Mouse (Mus musculus): ENCODE data around the gene Unc119. TPM values are rescaled to one million over a fixed set of nuclear protein-coding genes. Genes with fewer than 3 reads are reported as not detected.

Unc119 gene
- polyA plus RNA-seq, 1 experiment, result 64.1 TPM

DNA sequence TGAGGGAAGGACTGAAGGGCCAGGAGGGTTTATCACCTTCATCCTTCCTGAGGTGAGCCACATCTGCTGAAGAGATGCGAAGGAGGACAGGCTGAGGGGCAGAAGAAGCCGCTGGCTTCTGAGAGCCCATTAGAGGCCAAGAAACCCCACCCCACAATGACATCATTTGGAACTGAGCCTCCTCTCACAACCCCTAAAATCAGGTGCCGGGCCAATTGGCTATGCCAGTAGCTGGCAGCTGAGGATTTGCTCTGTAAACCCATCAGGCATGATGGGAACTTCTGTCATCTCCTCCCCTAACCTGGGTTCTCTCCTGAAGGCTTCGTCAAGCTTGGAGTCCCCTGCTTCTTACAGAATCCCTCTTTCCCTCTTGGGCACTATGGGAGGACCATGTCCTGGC, 37.1 kb downstream of the Unc119 start:
- TF ChIP-seq CTCF (IDR thresholded peaks at IDR 0.05; ENCODE audit: insufficient read depth, low read length) (no peak), POLR2A (IDR thresholded peaks at IDR 0.05; ENCODE audit: borderline replicate concordance, extremely low read depth, low read depth, low read length) (no peak)
- DNase-seq, result no peak
- WGBS, result 64% methylated on average over 4 of the region's 4 CpGs
- Histone ChIP-seq H3K4me1 (ENCODE audit: control insufficient read depth, insufficient read depth, low read length) (no peaks in the 10 kb centered on the region), H3K4me3 (replicated peaks; ENCODE audit: extremely low read depth, low read depth, low read length) (no peak overlapping the region)

DNA sequence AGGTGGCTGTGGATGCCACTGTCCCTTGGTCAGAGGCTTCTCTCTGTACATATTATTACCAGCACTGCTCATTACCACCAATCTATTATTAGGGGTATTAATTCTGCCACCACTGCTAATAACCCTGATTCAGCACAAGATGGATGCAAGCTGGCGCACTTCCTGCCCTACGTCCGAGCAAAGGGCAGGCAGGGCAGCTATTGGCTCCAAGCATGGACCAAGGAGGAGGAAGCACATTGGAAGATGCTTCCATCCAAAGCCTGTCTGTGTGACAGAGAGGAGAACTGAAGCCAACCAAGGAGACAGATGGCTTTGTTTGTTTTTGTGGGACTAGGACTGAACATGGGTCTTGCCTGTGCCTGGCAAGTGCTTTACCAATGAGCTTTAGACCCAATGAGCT, 37.7 kb downstream of the Unc119 start:
- no peaks in the 10 kb centered on the region for H3K4me1 ChIP-seq (ENCODE audit: control insufficient read depth, insufficient read depth, low read length)
- TF ChIP-seq POLR2A (IDR thresholded peaks at IDR 0.05; ENCODE audit: borderline replicate concordance, extremely low read depth, low read depth, low read length), result no peak
- no peak for TF ChIP-seq CTCF (IDR thresholded peaks at IDR 0.05; ENCODE audit: insufficient read depth, low read length)
- H3K4me3 ChIP-seq (replicated peaks; ENCODE audit: extremely low read depth, low read depth, low read length), result no peak overlapping the region
- no peak for DNase-seq
- 66% methylated on average over 3 of the region's 3 CpGs for WGBS

DNA sequence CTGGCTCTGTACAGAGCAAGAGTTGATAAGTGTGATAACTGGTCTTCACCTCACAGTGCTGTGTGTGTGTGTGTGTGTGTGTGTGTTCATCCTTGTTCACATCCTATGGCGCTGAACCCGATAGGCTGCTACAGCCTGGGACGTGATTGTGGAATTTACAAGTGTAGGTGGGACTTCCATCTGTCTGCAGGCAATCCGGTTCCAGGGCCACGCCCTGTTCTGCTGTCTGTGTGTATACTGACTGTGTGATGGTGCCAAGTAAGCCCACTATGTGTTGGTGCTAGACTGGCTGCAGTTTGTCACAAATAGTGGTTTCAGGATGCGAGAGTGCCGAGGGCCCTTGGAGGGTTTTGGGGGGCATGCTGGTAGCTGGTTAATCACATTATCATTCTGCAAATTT, 39.0 kb downstream of the Unc119 start:
- Histone ChIP-seq H3K4me3 (replicated peaks; ENCODE audit: extremely low read depth, low read depth, low read length) (no peak overlapping the region), H3K4me1 (ENCODE audit: control insufficient read depth, insufficient read depth, low read length) (no peaks in the 10 kb centered on the region)
- 71% methylated on average over 7 of the region's 7 CpGs for WGBS
- TF ChIP-seq POLR2A (IDR thresholded peaks at IDR 0.05; ENCODE audit: borderline replicate concordance, extremely low read depth, low read depth, low read length) (no peak), CTCF (IDR thresholded peaks at IDR 0.05; ENCODE audit: insufficient read depth, low read length) (no peak)
- no peak for DNase-seq

DNA sequence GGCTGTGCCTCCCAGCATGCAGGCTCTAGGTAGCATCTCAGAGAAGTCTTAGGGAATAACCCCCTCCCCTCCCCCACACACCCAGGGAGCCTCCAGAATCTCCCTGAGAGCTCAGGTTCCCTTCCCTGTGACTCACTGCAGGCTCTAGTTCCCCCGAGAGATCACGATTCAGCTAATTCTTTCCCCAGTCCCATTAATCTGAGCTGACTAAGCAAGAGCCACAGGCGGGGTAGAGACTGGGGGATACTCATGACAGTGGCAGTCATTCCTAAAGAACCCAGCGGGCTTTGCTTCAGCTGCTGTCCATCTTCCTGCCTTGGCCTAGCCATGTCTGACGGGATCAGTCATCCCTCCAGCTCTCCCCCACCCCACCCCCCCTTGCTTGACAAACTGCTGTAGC, 39.4 kb downstream of the Unc119 start:
- TF ChIP-seq POLR2A (IDR thresholded peaks at IDR 0.05; ENCODE audit: borderline replicate concordance, extremely low read depth, low read depth, low read length) (no peak), CTCF (IDR thresholded peaks at IDR 0.05; ENCODE audit: insufficient read depth, low read length) (no peak)
- WGBS, result 53% methylated on average over 5 of the region's 5 CpGs
- no peaks in the 10 kb centered on the region for H3K4me1 ChIP-seq (ENCODE audit: control insufficient read depth, insufficient read depth, low read length)
- no peak overlapping the region for H3K4me3 ChIP-seq (replicated peaks; ENCODE audit: extremely low read depth, low read depth, low read length)
- no peak for DNase-seq

DNA sequence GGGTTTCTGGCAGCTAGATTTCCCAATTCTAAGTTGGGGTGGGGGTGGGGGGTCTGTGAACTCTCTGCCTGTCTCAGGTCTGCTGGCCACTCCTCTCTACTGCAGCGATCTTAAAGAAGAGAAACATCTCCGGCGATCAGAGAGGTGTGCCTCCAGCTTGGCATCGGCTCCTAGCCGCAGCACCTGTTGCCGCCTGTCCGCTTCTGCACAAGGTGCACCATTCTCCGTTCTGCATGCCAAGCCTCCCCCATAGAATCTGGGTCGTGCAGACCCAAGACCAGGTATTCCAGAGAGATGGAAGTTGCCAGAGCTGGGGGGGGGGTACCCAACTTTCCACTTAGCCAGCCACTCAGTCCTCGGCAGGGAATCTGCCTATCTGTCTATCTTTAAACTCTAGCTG, 42.5 kb downstream of the Unc119 start:
- WGBS, result 81% methylated on average over 10 of the region's 10 CpGs
- no peak overlapping the region for H3K4me3 ChIP-seq (replicated peaks; ENCODE audit: extremely low read depth, low read depth, low read length)
- no peak for TF ChIP-seq CTCF (IDR thresholded peaks at IDR 0.05; ENCODE audit: insufficient read depth, low read length)
- TF ChIP-seq POLR2A (IDR thresholded peaks at IDR 0.05; ENCODE audit: borderline replicate concordance, extremely low read depth, low read depth, low read length), result no peak
- DNase-seq, result no peak
- no peaks in the 10 kb centered on the region for H3K4me1 ChIP-seq (ENCODE audit: control insufficient read depth, insufficient read depth, low read length)

DNA sequence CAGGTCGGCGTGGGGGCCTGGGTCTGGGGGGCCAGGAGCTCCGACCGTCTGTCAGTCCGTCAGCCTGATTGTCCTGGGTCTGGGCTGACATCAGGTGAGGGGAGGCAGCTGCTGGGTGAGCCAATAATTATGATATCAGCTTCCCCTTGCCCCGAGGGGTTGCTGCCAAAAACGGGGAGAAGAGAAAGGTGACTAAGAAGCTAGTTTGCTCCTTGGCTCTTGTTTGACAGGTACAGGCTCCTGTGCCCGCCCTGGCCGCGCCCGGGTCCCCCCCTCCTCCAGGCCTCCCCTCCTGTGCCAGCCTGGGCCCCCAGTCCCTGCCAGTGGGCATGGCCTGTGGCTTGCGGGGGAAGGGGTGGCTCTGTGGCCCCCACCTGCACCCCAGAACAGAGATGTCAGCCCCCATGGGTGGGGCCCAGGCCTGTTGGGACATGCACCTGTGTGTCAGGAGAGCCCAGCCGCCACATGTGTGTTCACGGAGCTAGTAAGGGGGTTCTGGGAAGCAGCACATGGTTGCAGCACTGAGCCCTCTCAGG, 43.3 kb downstream of the Unc119 start, which contains the start of gene Foxn1:
Gene Foxn1 (minus strand): TSS at position 51 of the 536 bp plus-strand sequence.
- WGBS, result 80% methylated on average over 14 of the region's 14 CpGs
- no peak within 1 kb of the TSS for H3K4me3 ChIP-seq (replicated peaks; ENCODE audit: extremely low read depth, low read depth, low read length)
- no peak for TF ChIP-seq POLR2A (IDR thresholded peaks at IDR 0.05; ENCODE audit: borderline replicate concordance, extremely low read depth, low read depth, low read length)
- no peak for TF ChIP-seq CTCF (IDR thresholded peaks at IDR 0.05; ENCODE audit: insufficient read depth, low read length)
- H3K4me1 ChIP-seq (ENCODE audit: control insufficient read depth, insufficient read depth, low read length), result no peaks in the 10 kb centered on the region
- DNase-seq, result no peak

DNA sequence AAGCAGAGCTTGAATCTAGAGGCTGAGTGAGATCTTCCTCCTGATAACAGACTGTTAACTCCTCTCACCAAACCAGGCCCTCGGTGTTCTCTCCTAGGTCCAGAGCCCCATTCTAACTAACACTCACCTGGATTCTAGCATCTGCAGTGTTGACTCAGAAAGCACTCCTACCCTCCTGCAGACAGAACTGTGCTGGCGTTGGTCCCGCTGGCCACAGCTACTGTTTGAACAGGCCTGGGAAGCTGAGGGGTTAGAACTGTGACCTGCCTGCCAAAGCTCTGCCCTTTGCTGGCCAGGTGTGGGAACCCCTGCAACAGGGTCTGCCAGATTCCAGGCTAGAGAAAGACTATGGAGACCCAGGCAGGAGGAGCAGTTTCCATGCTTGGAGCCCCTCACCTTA, 49.4 kb downstream of the Unc119 start:
- WGBS, result 58% methylated on average over 3 of the region's 3 CpGs
- peak; percentile 69 for DNase-seq
- H3K4me1 ChIP-seq (ENCODE audit: control insufficient read depth, insufficient read depth, low read length), result 0 out of 2 replicates have a peak, but pooled peaks cover 2% of the 10 kb centered on the region

DNA sequence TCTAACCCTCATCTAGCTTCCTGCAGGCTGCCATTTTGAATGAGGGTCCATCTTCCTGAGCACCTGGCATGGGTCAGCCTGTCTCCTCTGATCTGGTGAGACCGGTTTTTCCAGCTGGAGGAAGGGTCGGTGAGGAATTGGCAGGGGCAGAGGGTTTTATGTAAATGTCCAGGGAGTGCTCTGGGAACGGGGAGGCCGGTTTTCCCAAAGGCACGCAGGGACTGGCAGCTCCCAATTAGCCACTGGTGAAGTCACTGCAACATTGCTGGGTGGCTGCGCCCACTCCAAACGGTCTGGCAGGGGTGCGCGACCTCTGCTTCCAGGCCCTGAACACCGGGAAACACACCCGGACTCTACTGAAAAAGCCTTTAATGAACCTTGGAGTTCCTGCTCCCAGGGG, 53.7 kb downstream of the Unc119 start:
- TF ChIP-seq CTCF (IDR thresholded peaks at IDR 0.05; ENCODE audit: insufficient read depth, low read length) (no peak), POLR2A (IDR thresholded peaks at IDR 0.05; ENCODE audit: borderline replicate concordance, extremely low read depth, low read depth, low read length) (no peak)
- WGBS, result 47% methylated on average over 11 of the region's 11 CpGs
- H3K4me3 ChIP-seq (replicated peaks; ENCODE audit: extremely low read depth, low read depth, low read length), result no peak overlapping the region
- no peak for DNase-seq
- H3K4me1 ChIP-seq (ENCODE audit: control insufficient read depth, insufficient read depth, low read length), result 0 out of 2 replicates have a peak, but pooled peaks cover 2% of the 10 kb centered on the region

More for the DNA sequence above, 49.4 kb downstream of the Unc119 start:
- H3K4me3 ChIP-seq (replicated peaks; ENCODE audit: extremely low read depth, low read depth, low read length), result no peak overlapping the region
- TF ChIP-seq CTCF (IDR thresholded peaks at IDR 0.05; ENCODE audit: insufficient read depth, low read length) (no peak), POLR2A (IDR thresholded peaks at IDR 0.05; ENCODE audit: borderline replicate concordance, extremely low read depth, low read depth, low read length) (no peak)

DNA sequence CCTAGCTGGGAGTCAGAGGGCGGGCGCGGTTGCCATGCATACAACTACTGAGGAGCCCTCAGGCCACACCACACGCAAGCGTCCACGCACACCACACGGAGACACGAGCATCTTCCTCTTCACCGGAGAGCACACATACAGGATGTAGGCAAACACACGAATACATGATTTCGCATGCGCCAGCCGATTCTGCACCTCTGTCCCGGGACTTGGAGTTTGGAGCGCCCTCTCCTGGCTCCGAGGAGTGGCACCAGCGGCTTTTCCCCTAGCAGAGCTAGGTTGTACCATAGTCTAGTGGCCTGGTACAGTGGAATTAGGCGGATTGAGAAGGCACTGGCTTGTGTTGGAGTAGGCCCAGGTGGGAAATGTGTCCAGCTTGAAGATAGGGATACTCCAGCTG, 54.1 kb downstream of the Unc119 start:
- TF ChIP-seq CTCF (IDR thresholded peaks at IDR 0.05; ENCODE audit: insufficient read depth, low read length) (peak; percentile 63), POLR2A (IDR thresholded peaks at IDR 0.05; ENCODE audit: borderline replicate concordance, extremely low read depth, low read depth, low read length) (no peak)
- no peak overlapping the region for H3K4me3 ChIP-seq (replicated peaks; ENCODE audit: extremely low read depth, low read depth, low read length)
- DNase-seq, result peak; percentile 74
- H3K4me1 ChIP-seq (ENCODE audit: control insufficient read depth, insufficient read depth, low read length), result 0 out of 2 replicates have a peak, but pooled peaks cover 2% of the 10 kb centered on the region
- WGBS, result 16% methylated on average over 18 of the region's 18 CpGs

DNA sequence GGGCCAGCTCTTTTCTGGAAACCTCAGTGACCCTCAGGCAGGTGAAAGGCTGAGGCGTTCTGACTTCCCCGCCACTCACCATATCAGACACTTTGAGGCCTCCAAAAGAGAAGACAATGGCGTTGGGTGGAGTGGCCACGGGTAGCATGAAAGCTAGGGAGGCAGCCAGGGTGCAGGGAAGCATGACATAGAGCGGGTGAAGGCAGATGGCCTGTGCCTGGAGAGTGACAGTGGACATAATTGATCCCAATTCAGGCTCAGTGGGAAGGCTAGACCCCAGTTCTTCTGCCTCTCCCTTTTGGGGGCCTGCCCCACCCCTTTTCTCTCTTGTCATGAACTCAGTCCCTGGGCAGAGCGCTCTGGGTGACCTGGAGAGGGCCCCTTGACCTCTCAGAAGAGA, 54.9 kb downstream of the Unc119 start:
- Histone ChIP-seq H3K4me3 (replicated peaks; ENCODE audit: extremely low read depth, low read depth, low read length) (no peak overlapping the region), H3K4me1 (ENCODE audit: control insufficient read depth, insufficient read depth, low read length) (0 out of 2 replicates have a peak, but pooled peaks cover 2% of the 10 kb centered on the region)
- 86% methylated on average over 6 of the region's 6 CpGs for WGBS
- TF ChIP-seq CTCF (IDR thresholded peaks at IDR 0.05; ENCODE audit: insufficient read depth, low read length) (no peak), POLR2A (IDR thresholded peaks at IDR 0.05; ENCODE audit: borderline replicate concordance, extremely low read depth, low read depth, low read length) (no peak)
- DNase-seq, result no peak

Other genes with a start within 250 kb of the Unc119 start
- 21.6 and 25.6 TPM in 2 replicates for gene Fam222b, start 248.8 kb upstream of the Unc119 start, polyA plus RNA-seq (2012; rRNA removed)
- 37.0 and 42.8 TPM in 2 replicates for gene Traf4, start 177.9 kb upstream of the Unc119 start, polyA plus RNA-seq (2012; rRNA removed)
- 16.1 and 18.9 TPM in 2 replicates for gene Nek8, start 166.8 kb upstream of the Unc119 start, polyA plus RNA-seq (2012; rRNA removed)
- 38.0 and 44.2 TPM in 2 replicates for gene Tlcd1, start 166.8 kb upstream of the Unc119 start, polyA plus RNA-seq (2012; rRNA removed)
- 103 and 212 TPM in 2 replicates for gene Rpl23a, start 159.9 kb upstream of the Unc119 start, polyA plus RNA-seq (2012; rRNA removed)
- gene Rab34, start 155.1 kb upstream of the Unc119 start, polyA plus RNA-seq (2012; rRNA removed), result 45.4 and 59.2 TPM in 2 replicates
- gene Proca1, start 150.1 kb upstream of the Unc119 start, polyA plus RNA-seq (2012; rRNA removed), result 0.87 and 1.4 TPM in 2 replicates
- gene Sdf2, start 97.7 kb upstream of the Unc119 start, polyA plus RNA-seq (2012; rRNA removed), result 67.6 and 81.7 TPM in 2 replicates
- 21.0 and 26.5 TPM in 2 replicates for gene Supt6, start 97.5 kb upstream of the Unc119 start, polyA plus RNA-seq (2012; rRNA removed)
- 53.9 and 65.4 TPM in 2 replicates for gene 2610507B11Rik, start 81.7 kb upstream of the Unc119 start, polyA plus RNA-seq (2012; rRNA removed)
- gene BC030499, start 52.6 kb upstream of the Unc119 start, polyA plus RNA-seq (2012; rRNA removed), result 0.22 and 0.27 TPM in 2 replicates
- gene Spag5, start 42.0 kb upstream of the Unc119 start, polyA plus RNA-seq (2012; rRNA removed), result 1.4 and 1.6 TPM in 2 replicates
- 8.4 and 10.4 TPM in 2 replicates for gene Aldoc, start 20.5 kb upstream of the Unc119 start, polyA plus RNA-seq (2012; rRNA removed)
- gene Pigs, start 15.1 kb upstream of the Unc119 start, polyA plus RNA-seq (2012; rRNA removed), result 68.4 and 69.0 TPM in 2 replicates
- 0.62 TPM in 1 of 2 replicates, not detected in the other for gene Foxn1, start 43.1 kb downstream of the Unc119 start, polyA plus RNA-seq (2012; rRNA removed)
- gene Slc13a2, start 78.7 kb downstream of the Unc119 start, polyA plus RNA-seq (2012; rRNA removed), result 1.5 and 1.9 TPM in 2 replicates
- gene Slc46a1, start 122.2 kb downstream of the Unc119 start, polyA plus RNA-seq (2012; rRNA removed), result 14.0 and 19.4 TPM in 2 replicates
- gene Sarm1, start 154.3 kb downstream of the Unc119 start, polyA plus RNA-seq (2012; rRNA removed), result 0.52 and 0.65 TPM in 2 replicates
- gene Vtn, start 155.6 kb downstream of the Unc119 start, polyA plus RNA-seq (2012; rRNA removed), result 25.0 and 30.8 TPM in 2 replicates
- 0.11 TPM in 1 of 2 replicates, not detected in the other for gene Sebox, start 160.0 kb downstream of the Unc119 start, polyA plus RNA-seq (2012; rRNA removed)
- gene Tmem199, start 168.7 kb downstream of the Unc119 start, polyA plus RNA-seq (2012; rRNA removed), result 9.5 and 12.5 TPM in 2 replicates
- gene Poldip2, start 168.7 kb downstream of the Unc119 start, polyA plus RNA-seq (2012; rRNA removed), result 39.6 and 50.4 TPM in 2 replicates
- gene Tnfaip1, start 192.8 kb downstream of the Unc119 start, polyA plus RNA-seq (2012; rRNA removed), result 71.3 and 81.7 TPM in 2 replicates
- 75.1 and 76.0 TPM in 2 replicates for gene Ift20, start 192.9 kb downstream of the Unc119 start, polyA plus RNA-seq (2012; rRNA removed)
- 23.5 and 27.6 TPM in 2 replicates for gene Tmem97, start 207.3 kb downstream of the Unc119 start, polyA plus RNA-seq (2012; rRNA removed)

All from lung, adult 2 months (tissue).